Mouse (Mus musculus) megakaryocyte progenitor cell, adult 5-6 weeks (primary cell): Measurements from ENCODE around the gene Lenep. TPM values are rescaled to one million over a fixed set of nuclear protein-coding genes. Genes with fewer than 3 reads are reported as not detected.
A peak's percentile ranks its signal among the peaks of the same experiment; 100 is the strongest.

Experiments used
- ATAC-seq: replicated peaks from 2 replicates; pipeline ENCODE4 v1.8.0; 2016; ENCODE audit warnings: mild to moderate bottlenecking, moderate TSS enrichment, inconsistent platforms; ENCODE audit not compliant: poor library complexity
- total RNA-seq, 2 experiments: library from RNA; stranded (forward) in 1 of 2; stranded (reverse) in 1 of 2; fragments of 157-497, 149-512 nt in 1 of 2; fragments of 200-1000 nt in 1 of 2; gene quantifications; 2 replicates each; pipeline versions ENCODE4 v1.2.3 to v1.2.4; 2015 to 2017

The Lenep gene
- total RNA-seq, 2 experiments from 2014 or later = 0.21 to 2.7 TPM

DNA sequence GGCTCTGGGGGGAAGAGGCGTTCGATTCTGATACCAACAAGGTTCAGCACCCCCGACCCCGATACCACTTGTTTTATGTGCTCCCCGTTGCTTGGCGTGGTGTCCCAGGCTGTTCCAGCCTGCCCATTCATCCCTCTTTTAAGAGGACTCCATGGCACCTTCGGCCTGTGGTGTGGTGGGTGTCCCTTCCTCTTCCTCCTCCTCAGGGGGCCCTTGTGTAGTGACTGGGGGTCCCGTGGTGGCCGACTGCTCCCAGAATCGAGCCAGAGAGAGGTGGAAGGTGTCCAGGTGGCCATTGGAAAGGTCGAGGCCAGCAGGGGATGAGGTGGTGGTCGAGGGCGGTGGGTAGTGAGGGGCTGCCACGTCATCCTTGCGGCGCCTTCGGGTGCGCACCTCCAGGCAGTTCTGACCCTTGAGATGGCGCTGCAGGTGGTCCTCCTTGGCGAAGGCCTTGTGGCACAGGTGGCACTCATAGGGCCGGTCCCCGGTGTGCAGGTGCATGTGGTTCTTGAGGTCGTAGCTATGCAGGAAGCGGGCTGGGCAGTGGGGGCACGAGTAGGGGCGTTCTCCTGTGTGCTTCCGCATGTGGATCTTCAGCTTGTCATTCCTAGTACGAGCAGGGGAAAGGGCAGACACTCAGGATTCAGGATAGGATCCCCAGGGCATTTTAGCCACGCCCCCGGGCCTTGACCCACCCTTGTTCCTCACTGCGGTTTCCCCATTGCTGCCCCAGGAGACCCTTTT lies 23.0 kb downstream of the Lenep start:
- no peak for ATAC-seq

DNA sequence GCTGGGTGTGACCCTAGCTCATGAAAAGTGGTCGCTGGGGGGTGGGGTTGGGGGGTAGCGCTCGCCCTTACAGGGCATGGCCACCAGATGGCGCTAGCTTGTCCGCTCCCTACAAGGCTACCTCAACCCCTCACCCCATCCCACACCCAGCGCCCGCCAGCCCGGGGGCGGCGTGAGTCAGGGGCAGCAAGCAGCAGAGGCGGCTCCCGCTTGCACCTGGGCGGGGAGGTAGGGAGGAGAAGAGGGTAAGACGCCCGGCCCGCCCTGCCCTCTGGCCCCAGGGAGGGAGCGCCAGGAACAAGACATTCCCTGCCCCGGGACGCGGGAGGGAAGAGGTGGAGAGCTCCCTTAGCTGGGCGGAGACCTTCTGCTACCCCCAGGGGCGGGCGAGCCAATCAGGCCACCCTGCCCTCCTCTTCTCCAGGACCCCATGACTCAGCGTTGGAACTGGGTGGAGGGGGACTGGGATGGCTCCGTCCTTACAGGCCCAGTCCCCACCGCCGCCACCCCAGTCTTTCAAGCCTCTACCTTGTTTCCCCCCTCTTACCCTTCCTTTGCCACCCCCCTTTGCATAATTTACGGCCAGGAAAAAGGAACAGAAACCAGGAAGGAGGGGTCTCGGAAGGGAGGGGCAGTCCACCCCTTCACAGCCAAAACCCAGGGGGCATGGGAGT lies 24.1 kb downstream of the Lenep start:
- peak; percentile 89 for ATAC-seq

DNA sequence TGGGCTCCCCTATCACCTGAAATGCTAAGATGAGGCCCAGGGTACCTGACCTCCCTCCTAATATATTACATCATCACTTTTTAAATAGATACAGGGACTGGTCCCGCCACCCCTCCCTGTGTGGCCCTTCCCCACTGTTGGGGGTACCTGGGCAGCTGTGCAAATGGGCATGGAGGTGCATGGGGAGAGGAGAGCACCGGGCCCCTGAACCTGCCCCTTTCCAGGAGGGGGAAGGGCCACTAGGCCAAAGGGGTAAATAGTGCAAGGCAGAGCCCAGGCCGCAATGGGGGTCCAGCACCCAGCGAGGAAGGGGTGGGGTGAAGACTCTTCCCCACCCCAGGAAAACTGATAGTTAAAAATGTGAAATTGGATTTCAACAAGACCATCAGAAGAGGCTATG lies 24.8 kb downstream of the Lenep start:
- no peak for ATAC-seq

DNA sequence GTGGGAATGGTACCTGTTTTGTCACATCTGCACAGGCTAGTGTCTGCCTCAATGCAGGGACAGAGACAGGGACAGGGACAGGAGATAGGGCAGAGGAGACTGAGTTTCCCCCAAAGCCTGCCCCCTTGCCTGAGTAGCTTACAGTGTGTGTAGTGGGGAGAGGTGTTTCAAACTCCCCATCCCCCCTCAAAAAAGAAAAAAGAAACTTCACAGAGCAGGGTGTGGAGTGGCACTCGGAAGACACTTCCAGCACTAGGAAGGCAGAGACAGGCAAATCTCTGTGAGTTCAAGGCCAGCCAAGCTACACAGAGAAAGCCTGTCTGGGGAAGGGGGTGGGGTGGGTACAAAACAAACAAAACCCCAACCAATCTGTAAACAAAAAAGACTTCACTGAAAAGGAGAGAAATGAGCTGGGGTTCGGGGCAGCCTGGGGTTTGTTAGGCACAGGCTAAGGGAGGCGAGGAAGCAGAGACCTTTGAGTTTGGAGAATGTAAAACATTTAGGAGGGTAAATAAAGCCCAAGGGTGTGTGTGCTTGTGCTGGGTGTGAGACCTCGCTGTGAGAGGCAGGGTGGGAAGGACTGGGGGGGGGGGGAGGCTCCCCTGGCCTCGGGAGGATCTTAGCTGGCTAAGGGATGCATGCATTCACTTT lies 28.9 kb downstream of the Lenep start:
- no peak for ATAC-seq

DNA sequence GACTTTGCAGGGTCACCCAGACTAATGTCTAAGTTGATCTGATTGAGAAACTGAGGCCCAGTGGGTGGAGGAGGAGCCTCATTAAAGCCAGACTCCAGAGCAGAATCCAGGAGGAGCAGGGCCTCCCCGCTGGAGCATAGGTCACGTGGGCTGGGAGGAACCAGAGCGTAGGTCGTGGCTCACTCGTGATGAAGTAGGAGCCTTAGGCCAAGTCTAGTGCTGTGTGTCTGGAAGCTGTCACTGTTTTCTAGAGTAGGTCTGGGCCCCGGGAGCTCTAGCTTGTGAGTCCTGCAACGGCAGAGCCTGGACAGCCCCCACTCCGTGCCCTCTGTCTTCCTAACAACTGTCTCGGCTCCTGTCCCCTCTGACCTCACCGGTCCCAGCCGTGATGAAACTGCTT lies 35.3 kb downstream of the Lenep start:
- ATAC-seq = no peak

DNA sequence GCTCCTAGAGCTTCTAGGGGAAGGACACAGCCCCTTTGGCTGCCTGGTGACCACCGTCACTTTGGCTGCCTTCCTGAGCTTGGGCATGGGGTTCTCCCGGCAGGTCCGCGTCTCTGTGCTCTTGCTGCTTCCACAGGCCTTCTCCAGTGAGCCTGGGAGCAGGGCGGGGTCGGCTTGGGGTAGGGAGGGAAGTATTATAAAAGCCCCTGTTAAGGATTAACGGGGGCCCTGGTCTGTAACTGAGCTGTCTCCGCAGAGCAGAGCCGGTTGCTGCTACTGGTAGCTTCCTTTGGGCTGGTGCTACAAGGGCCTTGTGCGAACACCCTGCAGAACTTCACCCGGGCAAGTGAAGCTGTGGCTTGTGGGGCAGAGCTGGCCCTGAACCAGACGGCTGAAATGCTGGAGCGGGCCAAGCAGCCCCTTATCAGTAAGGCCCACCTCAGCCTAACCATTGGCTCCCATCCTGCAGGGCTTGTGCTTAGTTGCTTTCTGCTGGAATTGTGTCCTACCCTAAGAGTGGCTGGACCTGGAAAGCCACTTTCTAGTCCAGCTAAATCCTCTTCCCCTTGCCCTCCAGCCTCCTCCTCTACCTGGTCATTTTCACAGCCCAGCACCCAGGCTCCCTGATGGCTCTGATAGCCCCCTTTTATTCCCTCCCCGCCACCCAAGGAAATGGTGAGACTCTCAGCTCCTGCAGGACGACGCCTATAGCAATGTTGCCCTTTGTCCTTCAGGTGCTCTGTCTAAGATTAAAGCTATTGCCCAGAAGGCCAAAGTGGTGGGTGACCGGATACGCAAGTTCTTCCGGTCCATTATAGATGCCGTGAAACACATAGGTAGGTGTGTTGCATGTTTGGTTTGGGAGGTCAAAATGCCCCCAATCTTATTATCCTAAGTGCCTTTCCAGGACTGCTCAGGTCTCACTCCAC lies 36.8 kb downstream of the Lenep start:
- peak; percentile 34; the same call in 1 of the 2 replicates for ATAC-seq

DNA sequence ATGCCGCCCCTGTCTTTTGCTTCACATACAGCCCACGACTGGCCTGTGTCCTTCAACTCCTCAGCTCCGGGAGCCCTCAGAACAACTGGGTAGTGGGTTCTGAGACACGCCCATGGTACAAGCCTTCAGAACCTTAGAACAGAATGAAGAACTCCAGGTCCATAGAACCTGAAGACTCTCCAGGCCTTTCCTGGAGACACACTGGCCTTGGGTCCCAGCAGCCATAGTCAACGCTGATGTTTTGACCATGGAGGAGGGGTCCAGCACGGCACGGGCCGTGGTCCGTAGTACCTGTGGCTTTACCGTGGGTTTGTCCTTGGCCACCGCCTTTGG lies 37.5 kb downstream of the Lenep start, which contains the start of gene Dcst1:
TSS of gene Dcst1 (minus strand) at position 101 of the 333 bp plus-strand sequence.
- ATAC-seq = no peak

DNA sequence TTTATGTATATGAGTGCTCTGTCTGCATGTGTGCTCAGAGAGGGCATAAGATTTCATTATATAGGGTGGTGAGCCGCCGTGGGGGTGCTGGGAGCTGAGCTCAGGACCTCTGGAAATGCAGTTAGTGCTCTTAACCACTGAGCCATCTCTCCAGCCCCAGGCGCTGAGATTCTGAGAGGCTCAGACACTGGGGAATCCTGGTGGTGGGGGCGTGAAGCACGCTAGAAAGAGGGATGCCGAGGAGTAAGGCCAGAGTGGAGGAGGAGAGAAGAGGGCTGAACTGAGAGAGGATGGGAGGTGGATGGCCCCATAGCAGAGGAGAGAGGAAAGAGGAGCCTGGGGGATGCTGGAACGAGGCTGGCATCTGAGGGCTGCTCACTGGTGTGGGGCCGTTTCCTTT lies 38.0 kb downstream of the Lenep start:
- no peak for ATAC-seq

DNA sequence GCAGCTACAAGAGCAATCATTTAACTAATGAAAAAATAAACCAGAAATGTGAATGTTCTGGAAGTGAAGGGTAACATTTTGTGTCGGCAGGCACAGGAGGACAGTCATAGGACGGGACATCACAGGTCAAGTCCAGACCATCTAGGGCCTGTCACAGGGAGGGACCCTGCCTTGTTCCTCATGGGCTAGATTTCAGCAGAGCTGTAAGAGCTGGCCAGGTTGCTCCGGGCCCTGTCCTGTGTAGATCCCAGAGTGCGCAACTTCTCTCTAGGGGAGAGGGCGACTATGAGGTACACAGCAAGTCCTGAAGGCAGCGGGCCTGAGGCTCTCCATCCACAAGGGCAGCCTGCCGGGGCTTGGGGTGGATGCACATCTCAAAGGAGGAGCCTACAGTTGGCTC lies 40.9 kb downstream of the Lenep start, which contains the start of gene Dcst2:
TSS of gene Dcst2 (plus strand) at position 301 of the 400 bp plus-strand sequence.
- no peak for ATAC-seq

DNA sequence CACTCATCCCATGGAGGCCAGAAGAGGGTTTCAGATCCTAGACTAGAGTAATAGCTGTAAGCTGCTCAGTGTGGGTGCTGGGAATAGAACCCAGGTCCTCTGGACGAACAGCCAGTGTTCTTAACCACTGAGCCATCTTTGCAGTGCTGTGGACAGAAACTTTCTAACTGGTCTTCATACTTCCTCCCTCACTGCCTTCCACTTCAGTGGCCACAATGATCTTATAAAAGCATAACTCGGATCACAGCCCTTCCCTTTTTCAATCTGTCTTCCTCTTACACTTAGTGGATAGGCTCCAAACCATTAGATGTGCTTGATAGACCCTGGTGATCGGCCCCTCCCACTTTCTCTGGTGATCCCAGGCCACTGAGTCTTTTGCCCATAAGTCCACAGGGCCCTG lies 42.4 kb downstream of the Lenep start:
- ATAC-seq = peak; percentile 55; the same call in 1 of the 2 replicates

DNA sequence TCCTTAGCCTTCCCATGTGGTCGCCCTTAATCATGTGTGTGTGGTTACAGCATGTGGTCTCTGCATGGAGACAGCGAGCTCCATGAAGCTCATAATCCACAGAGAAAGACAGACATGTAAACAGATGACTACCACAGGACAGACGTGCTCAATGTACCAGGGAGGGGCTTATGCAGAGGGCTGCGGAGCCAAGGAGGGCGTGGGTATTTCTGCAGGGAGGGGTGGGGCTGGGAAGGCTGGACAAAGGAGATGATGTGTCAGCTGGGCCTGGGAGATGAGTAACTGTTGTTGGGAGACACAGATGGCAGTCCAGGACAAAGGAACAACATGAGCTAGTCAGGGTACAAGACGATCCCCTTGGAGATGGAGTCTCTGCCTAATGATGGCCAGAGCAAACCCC lies 43.0 kb downstream of the Lenep start:
- ATAC-seq = no peak

DNA sequence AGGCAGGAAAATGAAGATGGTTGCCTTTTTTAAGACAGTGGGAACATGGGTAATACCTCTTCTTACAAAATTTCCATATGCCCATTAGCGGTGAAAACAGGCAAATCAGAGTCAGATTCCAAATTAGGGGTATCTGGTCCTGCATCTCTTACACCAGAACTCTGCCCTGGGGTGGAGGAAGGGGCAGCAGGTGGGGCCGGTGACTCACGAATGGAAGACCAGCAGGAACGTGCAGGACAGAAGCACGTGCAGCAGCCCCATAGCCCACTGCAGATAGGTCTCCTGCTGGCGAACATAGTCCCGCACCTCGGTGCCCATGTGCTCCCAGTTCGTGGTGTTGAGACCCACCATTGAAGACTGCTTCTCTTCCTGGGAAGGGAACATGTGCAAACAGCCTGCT lies 46.6 kb downstream of the Lenep start:
- ATAC-seq = no peak

DNA sequence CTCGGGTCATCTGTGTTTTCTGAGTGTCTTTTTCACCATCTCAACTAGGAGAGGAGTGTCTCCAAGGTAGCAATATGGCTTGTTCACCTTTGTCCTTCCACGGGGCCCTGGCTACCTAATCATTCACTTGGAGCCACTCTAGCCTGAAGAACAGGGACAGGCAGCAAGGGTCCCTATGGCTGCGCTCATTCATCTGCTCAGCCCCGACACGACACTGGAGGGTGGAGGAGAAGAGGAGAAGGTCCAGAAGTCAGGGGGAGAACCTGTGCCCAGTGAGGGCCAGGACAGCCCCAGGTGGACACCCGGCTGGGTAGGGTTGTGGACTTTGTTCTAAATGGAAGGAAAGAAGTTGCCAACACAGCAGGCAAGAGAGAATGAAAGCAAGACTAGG lies 47.1 kb downstream of the Lenep start:
- ATAC-seq = no peak

DNA sequence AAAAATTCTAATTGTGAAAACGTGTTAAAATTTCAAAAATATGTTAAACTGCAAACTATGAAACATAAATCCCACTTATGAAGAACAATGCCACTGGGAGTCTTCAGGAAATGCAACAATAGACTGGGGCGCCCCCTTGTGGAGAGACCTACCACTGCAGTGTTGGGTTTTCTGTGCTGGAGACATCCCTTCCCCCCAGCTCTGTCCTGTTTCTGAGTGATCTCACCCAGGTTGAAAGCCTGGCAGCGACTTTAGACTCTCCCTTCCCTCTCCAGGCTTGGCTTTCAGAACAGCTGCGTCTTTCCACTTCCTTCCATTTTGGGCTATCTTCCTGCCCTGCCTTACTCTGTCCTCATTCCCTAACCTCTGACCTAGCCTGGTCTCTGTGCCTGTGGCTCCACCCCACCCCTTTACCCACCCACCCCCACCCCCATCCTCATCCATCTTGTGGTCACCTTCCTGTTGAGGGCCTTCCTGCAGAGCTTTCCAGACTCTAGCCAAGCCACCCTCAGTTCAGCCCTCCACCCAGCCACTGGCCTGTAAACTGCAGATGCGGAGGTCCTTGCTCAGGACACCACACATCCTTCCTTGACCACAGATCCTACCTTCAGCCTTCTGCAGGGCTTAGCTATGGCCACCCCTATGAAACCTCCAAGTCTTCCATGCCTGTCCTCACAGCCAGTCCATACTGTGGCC lies 47.6 kb downstream of the Lenep start:
- peak; percentile 62 for ATAC-seq

DNA sequence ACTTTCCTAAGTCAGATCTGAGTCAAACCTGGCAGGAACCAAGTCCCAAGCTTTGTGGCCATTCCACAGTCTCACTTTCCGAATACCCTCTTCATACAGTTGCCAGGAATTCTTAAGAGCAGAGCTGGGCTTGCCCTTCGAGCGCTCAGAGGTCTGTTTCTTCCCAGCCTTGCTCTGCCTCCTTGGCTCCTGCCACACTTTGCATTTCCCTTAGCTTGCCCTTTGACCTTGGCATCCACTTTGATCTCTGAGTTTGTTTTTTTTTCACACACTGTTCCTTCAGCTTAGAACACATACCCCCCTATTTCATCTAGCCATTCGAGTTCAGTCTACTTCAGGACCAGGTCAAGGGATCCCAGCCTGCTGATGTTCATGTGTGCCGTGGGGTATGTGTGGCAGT lies 51.3 kb downstream of the Lenep start:
- ATAC-seq = no peak

Other genes with a start within 250 kb of the Lenep start
- gene Hcn3, start 242.6 kb downstream of the Lenep start, total RNA-seq (2015) = 0.24 and 0.42 TPM in 2 replicates
- 0.27 and 0.67 TPM in 2 replicates for gene Hcn3, start 242.6 kb downstream of the Lenep start, total RNA-seq (2017)
- gene Clk2, start 238.0 kb downstream of the Lenep start, total RNA-seq (2015) = 51.1 and 53.8 TPM in 2 replicates
- gene Clk2, start 238.0 kb downstream of the Lenep start, total RNA-seq (2017) = 69.3 and 75.9 TPM in 2 replicates
- gene Scamp3, start 225.3 kb downstream of the Lenep start, total RNA-seq (2015) = 92.5 and 93.9 TPM in 2 replicates
- gene Scamp3, start 225.3 kb downstream of the Lenep start, total RNA-seq (2017) = 33.4 and 37.2 TPM in 2 replicates
- gene Fam189b, start 219.7 kb downstream of the Lenep start, total RNA-seq (2015) = 14.3 and 18.0 TPM in 2 replicates
- gene Fam189b, start 219.7 kb downstream of the Lenep start, total RNA-seq (2017) = 2.3 and 5.2 TPM in 2 replicates
- gene Gba, start 199.9 kb downstream of the Lenep start, total RNA-seq (2015) = 52.8 and 60.0 TPM in 2 replicates
- gene Gba, start 199.9 kb downstream of the Lenep start, total RNA-seq (2017) = 51.4 and 55.8 TPM in 2 replicates
- gene Thbs3, start 187.6 kb downstream of the Lenep start, total RNA-seq (2015) = not detected in 2 replicates
- gene Thbs3, start 187.6 kb downstream of the Lenep start, total RNA-seq (2017) = 0.42 TPM in 1 of 2 replicates, not detected in the other
- 70.4 and 95.6 TPM in 2 replicates for gene Mtx1, start 175.7 kb downstream of the Lenep start, total RNA-seq (2015)
- 66.1 and 95.2 TPM in 2 replicates for gene Mtx1, start 175.7 kb downstream of the Lenep start, total RNA-seq (2017)
- gene Muc1, start 173.7 kb downstream of the Lenep start, total RNA-seq (2015) = 0.44 TPM in 1 of 2 replicates, not detected in the other
- not detected in 2 replicates for gene Muc1, start 173.7 kb downstream of the Lenep start, total RNA-seq (2017)
- 284 and 290 TPM in 2 replicates for gene Krtcap2, start 156.8 kb downstream of the Lenep start, total RNA-seq (2015)
- 294 and 304 TPM in 2 replicates for gene Krtcap2, start 156.8 kb downstream of the Lenep start, total RNA-seq (2017)
- gene Trim46, start 156.5 kb downstream of the Lenep start, total RNA-seq (2015) = 1.2 and 1.5 TPM in 2 replicates
- 0.12 and 0.91 TPM in 2 replicates for gene Trim46, start 156.5 kb downstream of the Lenep start, total RNA-seq (2017)
- gene Dpm3, start 143.4 kb downstream of the Lenep start, total RNA-seq (2015) = 84.4 and 101 TPM in 2 replicates
- 80.4 and 135 TPM in 2 replicates for gene Dpm3, start 143.4 kb downstream of the Lenep start, total RNA-seq (2017)
- gene Slc50a1, start 132.2 kb downstream of the Lenep start, total RNA-seq (2015) = 70.1 and 72.0 TPM in 2 replicates
- 49.4 and 65.0 TPM in 2 replicates for gene Slc50a1, start 132.2 kb downstream of the Lenep start, total RNA-seq (2017)
- 0.62 TPM in 1 of 2 replicates, not detected in the other for gene Efna1, start 121.7 kb downstream of the Lenep start, total RNA-seq (2015)
- 0.17 TPM in 1 of 2 replicates, not detected in the other for gene Efna1, start 121.7 kb downstream of the Lenep start, total RNA-seq (2017)
- gene Efna3, start 79.8 kb downstream of the Lenep start, total RNA-seq (2015) = not detected in 2 replicates
- gene Efna3, start 79.8 kb downstream of the Lenep start, total RNA-seq (2017) = not detected in 2 replicates
- 0.17 and 0.64 TPM in 2 replicates for gene Efna4, start 64.8 kb downstream of the Lenep start, total RNA-seq (2015)
- gene Efna4, start 64.8 kb downstream of the Lenep start, total RNA-seq (2017) = 0.27 TPM in 1 of 2 replicates, not detected in the other
- 35.8 and 53.0 TPM in 2 replicates for gene Adam15, start 52.8 kb downstream of the Lenep start, total RNA-seq (2015)
- gene Adam15, start 52.8 kb downstream of the Lenep start, total RNA-seq (2017) = 38.7 and 49.8 TPM in 2 replicates
- not detected in 2 replicates for gene Dcst2, start 40.8 kb downstream of the Lenep start, total RNA-seq (2015)
- gene Dcst2, start 40.8 kb downstream of the Lenep start, total RNA-seq (2017) = not detected in 2 replicates
- not detected in 2 replicates for gene Dcst1, start 37.5 kb downstream of the Lenep start, total RNA-seq (2015)
- gene Dcst1, start 37.5 kb downstream of the Lenep start, total RNA-seq (2017) = not detected in 2 replicates
- 3.8 and 5.7 TPM in 2 replicates for gene Zbtb7b, start 8.0 kb downstream of the Lenep start, total RNA-seq (2015)
- 9.1 and 17.4 TPM in 2 replicates for gene Zbtb7b, start 8.0 kb downstream of the Lenep start, total RNA-seq (2017)
- 9.4 and 11.3 TPM in 2 replicates for gene Flad1, start 9.1 kb upstream of the Lenep start, total RNA-seq (2015)
- 12.5 and 18.7 TPM in 2 replicates for gene Flad1, start 9.1 kb upstream of the Lenep start, total RNA-seq (2017)
- 268 TPM in 2 replicates for gene Cks1b, start 15.6 kb upstream of the Lenep start, total RNA-seq (2015)
- gene Cks1b, start 15.6 kb upstream of the Lenep start, total RNA-seq (2017) = 171 and 192 TPM in 2 replicates
- 41.4 and 42.8 TPM in 2 replicates for gene Shc1, start 15.7 kb upstream of the Lenep start, total RNA-seq (2015)
- 49.6 and 52.8 TPM in 2 replicates for gene Shc1, start 15.7 kb upstream of the Lenep start, total RNA-seq (2017)
- gene Pygo2, start 27.4 kb upstream of the Lenep start, total RNA-seq (2015) = 18.9 and 25.2 TPM in 2 replicates
- 11.8 and 12.8 TPM in 2 replicates for gene Pygo2, start 27.4 kb upstream of the Lenep start, total RNA-seq (2017)
- 5.2 and 6.1 TPM in 2 replicates for gene Pbxip1, start 33.9 kb upstream of the Lenep start, total RNA-seq (2015)
- 13.4 and 15.0 TPM in 2 replicates for gene Pbxip1, start 33.9 kb upstream of the Lenep start, total RNA-seq (2017)
- 14.7 and 14.8 TPM in 2 replicates for gene Pmvk, start 51.7 kb upstream of the Lenep start, total RNA-seq (2015)
- 18.8 and 25.3 TPM in 2 replicates for gene Pmvk, start 51.7 kb upstream of the Lenep start, total RNA-seq (2017)
- not detected in 2 replicates for gene Kcnn3, start 117.4 kb upstream of the Lenep start, total RNA-seq (2015)
- 0.03 TPM in 1 of 2 replicates, not detected in the other for gene Kcnn3, start 117.4 kb upstream of the Lenep start, total RNA-seq (2017)